Mouse (Mus musculus): ENCODE measurements around the gene Gm49416. TPM values are rescaled to one million over a fixed set of nuclear protein-coding genes. Genes with fewer than 3 reads are reported as not detected.

The Gm49416 gene
- total RNA-seq, 2 experiments from 2014 or later, result 2.8 to 3.3 TPM

Small RNAs within 50 kb of the gene (microRNA-seq; reads per million reads assigned to microRNA genes)
- 0.79 reads per million for gene Mir5136

Other genes with a start within 250 kb of the Gm49416 start
- 1 to 10 TPM; 2.7 to 3.0 TPM for gene Chrm1, start 225.1 kb upstream of the Gm49416 start, total RNA-seq (2021)
- gene Slc3a2, start 165.6 kb upstream of the Gm49416 start, total RNA-seq (2021), result 100 to 1,000 TPM; 161 to 174 TPM
- gene Wdr74, start 153.1 kb upstream of the Gm49416 start, total RNA-seq (2021), result 10 to 100 TPM; 64.2 to 64.3 TPM
- 1 to 10 TPM; 2.3 to 2.5 TPM for gene 1700092M07Rik, start 148.2 kb upstream of the Gm49416 start, total RNA-seq (2021)
- 100 to 1,000 TPM; 118 to 125 TPM for gene Stx5a, start 147.5 kb upstream of the Gm49416 start, total RNA-seq (2021)
- 100 to 1,000 TPM; 124 to 145 TPM for gene Nxf1, start 131.9 kb upstream of the Gm49416 start, total RNA-seq (2021)
- gene Tmem223, start 117.9 kb upstream of the Gm49416 start, total RNA-seq (2021), result 100 to 1,000 TPM; 102 to 103 TPM
- 10 to 100 TPM; 65.4 to 68.6 TPM for gene Tmem179b, start 114.5 kb upstream of the Gm49416 start, total RNA-seq (2021)
- 10 to 100 TPM; 18.3 to 18.9 TPM for gene Taf6l, start 102.5 kb upstream of the Gm49416 start, total RNA-seq (2021)
- gene Polr2g, start 90.3 kb upstream of the Gm49416 start, total RNA-seq (2021), result 100 to 1,000 TPM; 103 TPM
- gene Zbtb3, start 86.4 kb upstream of the Gm49416 start, total RNA-seq (2021), result 1 to 10 TPM; 2.0 to 2.4 TPM
- 10 to 100 TPM; 32.1 to 34.3 TPM for gene Ttc9c, start 69.6 kb upstream of the Gm49416 start, total RNA-seq (2021)
- 10 to 100 TPM; 73.5 to 83.1 TPM for gene Hnrnpul2, start 68.9 kb upstream of the Gm49416 start, total RNA-seq (2021)
- not detected for gene AC129217.1, start 59.2 kb upstream of the Gm49416 start, total RNA-seq (2021)
- gene Bscl2, start 51.5 kb upstream of the Gm49416 start, total RNA-seq (2021), result 100 to 1,000 TPM in 1 of 2 experiments, 10 to 100 TPM in 1; 91.5 to 102 TPM
- 10 to 100 TPM; 14.5 to 16.3 TPM for gene Gng3, start 49.7 kb upstream of the Gm49416 start, total RNA-seq (2021)
- 1 to 10 TPM; 3.5 to 4.2 TPM for gene Lrrn4cl, start 38.2 kb upstream of the Gm49416 start, total RNA-seq (2021)
- 100 to 1,000 TPM; 217 to 224 TPM for gene Ubxn1, start 17.4 kb upstream of the Gm49416 start, total RNA-seq (2021)
- gene Uqcc3, start 8.0 kb upstream of the Gm49416 start, total RNA-seq (2021), result 10 to 100 TPM; 56.6 to 59.1 TPM
- gene Lbhd1, start 5.2 kb upstream of the Gm49416 start, total RNA-seq (2021), result 10 to 100 TPM; 11.8 to 12.7 TPM
- gene Gm49403, start 5.0 kb upstream of the Gm49416 start, total RNA-seq (2021), result not detected
- gene 1810009A15Rik, start 73 bp upstream of the Gm49416 start, total RNA-seq (2021), result 10 to 100 TPM; 36.7 to 37.7 TPM
- 10 to 100 TPM; 29.6 to 30.9 TPM for gene Ints5, start 4.1 kb downstream of the Gm49416 start, total RNA-seq (2021)
- 100 to 1,000 TPM; 183 to 194 TPM for gene Ganab, start 9.1 kb downstream of the Gm49416 start, total RNA-seq (2021)
- gene B3gat3, start 31.4 kb downstream of the Gm49416 start, total RNA-seq (2021), result 10 to 100 TPM; 56.2 to 56.8 TPM
- gene Rom1, start 40.4 kb downstream of the Gm49416 start, total RNA-seq (2021), result 10 to 100 TPM; 13.3 to 15.3 TPM
- gene Eml3, start 40.6 kb downstream of the Gm49416 start, total RNA-seq (2021), result 10 to 100 TPM; 65.2 to 72.1 TPM
- gene Mta2, start 52.9 kb downstream of the Gm49416 start, total RNA-seq (2021), result 100 to 1,000 TPM; 141 to 144 TPM
- gene Tut1, start 64.9 kb downstream of the Gm49416 start, total RNA-seq (2021), result 10 to 100 TPM; 23.2 to 26.9 TPM
- 100 to 1,000 TPM; 505 to 508 TPM for gene Eef1g, start 78.1 kb downstream of the Gm49416 start, total RNA-seq (2021)
- 100 to 1,000 TPM; 125 to 131 TPM for gene Ahnak, start 100.4 kb downstream of the Gm49416 start, total RNA-seq (2021)
- gene Scgb1a1, start 199.0 kb downstream of the Gm49416 start, total RNA-seq (2021), result not detected
- gene Asrgl1, start 246.7 kb downstream of the Gm49416 start, total RNA-seq (2021), result 10 to 100 TPM; 23.7 to 25.1 TPM

All from adrenal gland, postnatal 4 days (tissue).